Mouse (Mus musculus) MN1 (cell line): ENCODE measurements around the gene Pdlim7.

Experiments used
- DNase-seq: peaks from one replicate; pipeline ENCODE4 v3.0.0-alpha.2; 2016; ENCODE audit warnings: low spot score

Gene Pdlim7

GRCm38 (mm10) chr13:55486029-55486794 lies 27.3 kb downstream of the Pdlim7 start:
- DNase-seq = peak; percentile 78

GRCm38 (mm10) chr13:55484520-55485088 lies 28.9 kb downstream of the Pdlim7 start:
- no peak for DNase-seq

- DNase-seq = peak; percentile 59
Observed at GRCm38 (mm10) chr13:55483593-55483992, 29.9 kb downstream of the Pdlim7 start.

GRCm38 (mm10) chr13:55483071-55483470 lies 30.4 kb downstream of the Pdlim7 start:
- DNase-seq = no peak

- DNase-seq = no peak
Observed at GRCm38 (mm10) chr13:55482542-55482941, 30.9 kb downstream of the Pdlim7 start.

GRCm38 (mm10) chr13:55479929-55480328 lies 33.5 kb downstream of the Pdlim7 start:
- no peak for DNase-seq

GRCm38 (mm10) chr13:55479008-55479407 lies 34.5 kb downstream of the Pdlim7 start:
- no peak for DNase-seq

GRCm38 (mm10) chr13:55478036-55478435 lies 35.4 kb downstream of the Pdlim7 start:
- no peak for DNase-seq

GRCm38 (mm10) chr13:55477492-55477891 lies 36.0 kb downstream of the Pdlim7 start:
- no peak for DNase-seq

- DNase-seq = no peak
Observed at GRCm38 (mm10) chr13:55476256-55476655, 37.2 kb downstream of the Pdlim7 start.

GRCm38 (mm10) chr13:55475750-55476149 lies 37.7 kb downstream of the Pdlim7 start:
- no peak for DNase-seq

- DNase-seq = peak; percentile 82
Observed at GRCm38 (mm10) chr13:55474621-55475069, 38.8 kb downstream of the Pdlim7 start.

GRCm38 (mm10) chr13:55473961-55474360 lies 39.5 kb downstream of the Pdlim7 start:
- no peak for DNase-seq

GRCm38 (mm10) chr13:55473076-55473831 lies 40.2 kb downstream of the Pdlim7 start:
- peak; percentile 58 for DNase-seq

GRCm38 (mm10) chr13:55472132-55473022 lies 41.1 kb downstream of the Pdlim7 start:
- peak; percentile 63 for DNase-seq

GRCm38 (mm10) chr13:55471819-55472131 lies 41.7 kb downstream of the Pdlim7 start:
- no peak for DNase-seq

- DNase-seq = peak; percentile 87
Observed at GRCm38 (mm10) chr13:55471156-55471818, 42.2 kb downstream of the Pdlim7 start.

GRCm38 (mm10) chr13:55470372-55470771 lies 43.1 kb downstream of the Pdlim7 start:
- peak; percentile 81 for DNase-seq

GRCm38 (mm10) chr13:55468851-55469560 lies 44.5 kb downstream of the Pdlim7 start:
- DNase-seq = peak; percentile 76

- DNase-seq = no peak
Observed at GRCm38 (mm10) chr13:55465830-55466440, 47.5 kb downstream of the Pdlim7 start.
